Mouse (Mus musculus) MEL (cell line): ENCODE data around the gene Aff3. TPM values are rescaled to one million over a fixed set of nuclear protein-coding genes. Genes with fewer than 3 reads are reported as not detected.

Experiments
- DNase-seq: peaks from one replicate; pipeline ENCODE4 v3.0.0; 2011; ENCODE audit warnings: low read depth, low spot score
- H3K27ac ChIP-seq: 2 replicates; pipeline ENCODE4 v1.5.1; 2012; ENCODE audit warnings: low read depth, mild to moderate bottlenecking, control low read depth, low read length, moderate library complexity; ENCODE audit not compliant: control insufficient read depth
- H3K27me3 ChIP-seq, 2 experiments: fragments of 150-350 bp in 1 of 2; sonication (generic) in 1 of 2; 2 replicates each; pipeline ENCODE4 v1.6.1; 2012; ENCODE audit warnings: low read length in 2 of 2, mild to moderate bottlenecking in 2 of 2, improper control_type of control experiment in 1 of 2, moderate library complexity in 1 of 2; ENCODE audit not compliant: insufficient read depth in 2 of 2, control insufficient read depth in 1 of 2
- H3K36me3 ChIP-seq, 2 experiments: 2 replicates each; pipeline ENCODE4 v1.6.1; 2012 to 2014; ENCODE audit warnings: low read length in 2 of 2, improper control_type of control experiment in 1 of 2, inconsistent platforms in 1 of 2, mild to moderate bottlenecking in 1 of 2; ENCODE audit not compliant: insufficient read depth in 2 of 2, control insufficient read depth in 1 of 2
- H3K4me1 ChIP-seq, 2 experiments: fragments of 150-350 bp in 1 of 2; sonication (generic) in 1 of 2; 2 replicates each; pipeline ENCODE4 v1.6.1; 2012; ENCODE audit warnings: low read length in 2 of 2, improper control_type of control experiment in 1 of 2, mild to moderate bottlenecking in 1 of 2; ENCODE audit not compliant: insufficient read depth in 2 of 2, control insufficient read depth in 1 of 2
- H3K4me3 ChIP-seq, 2 experiments: fragments of 150-350 bp in 1 of 2; sonication (generic) in 1 of 2; 2 replicates each; pipeline ENCODE4 v1.5.1; 2012; ENCODE audit warnings: low read depth in 2 of 2, low read length in 2 of 2, mild to moderate bottlenecking in 2 of 2, moderate library complexity in 2 of 2, control low read depth in 1 of 2, improper control_type of control experiment in 1 of 2; ENCODE audit not compliant: control insufficient read depth in 1 of 2, insufficient read depth in 1 of 2
- H3K79me2 ChIP-seq: 2 replicates; pipeline ENCODE4 v1.6.1; 2012; ENCODE audit warnings: mild to moderate bottlenecking, low read length, moderate library complexity; ENCODE audit not compliant: control insufficient read depth, poor library complexity, insufficient read depth
- H3K9ac ChIP-seq: 2 replicates; pipeline ENCODE4 v1.6.1; 2012; ENCODE audit warnings: low read depth, mild to moderate bottlenecking, control low read depth, low read length, moderate library complexity; ENCODE audit not compliant: control insufficient read depth, poor library complexity, severe bottlenecking
- H3K9me3 ChIP-seq: fragments of 150-350 bp; sonication (generic); replicated peaks from 2 replicates; pipeline ENCODE4 v1.6.1; 2012; ENCODE audit warnings: mild to moderate bottlenecking, low read length, improper control_type of control experiment, moderate library complexity; ENCODE audit not compliant: insufficient read depth
- CHD1 ChIP-seq: IDR thresholded peaks from 2 replicates; pipeline ENCODE4 v1.6.1; 2012; ENCODE audit warnings: low read depth, mild to moderate bottlenecking, inconsistent platforms, low read length, improper control_type of control experiment
- CTCF ChIP-seq, 3 experiments: IDR thresholded peaks in 2 of 3; conservative IDR thresholded peaks in 1 of 3; 2 replicates each; pipeline ENCODE4 v1.5.1; 2011 to 2012; ENCODE audit warnings: low read length in 3 of 3, low read depth in 2 of 3, mild to moderate bottlenecking in 2 of 3, improper control_type of control experiment in 1 of 3, inconsistent platforms in 1 of 3, mixed read lengths in 1 of 3, moderate library complexity in 1 of 3; ENCODE audit not compliant: control insufficient read depth in 1 of 3, insufficient read depth in 1 of 3, poor library complexity in 1 of 3, severe bottlenecking in 1 of 3
- ELF1 ChIP-seq: IDR thresholded peaks from 2 replicates; pipeline ENCODE4 v1.6.1; 2014; ENCODE audit warnings: low read depth, mild to moderate bottlenecking, inconsistent platforms, low read length, improper control_type of control experiment, moderate library complexity
- EP300 ChIP-seq, 2 experiments: IDR thresholded peaks; 2 replicates each; pipeline ENCODE4 v1.6.1; 2011; ENCODE audit warnings: improper control_type of control experiment in 2 of 2, low read length in 2 of 2, low read depth in 1 of 2, mild to moderate bottlenecking in 1 of 2
- ETS1 ChIP-seq: IDR thresholded peaks from 2 replicates; pipeline ENCODE4 v1.6.1; 2012; ENCODE audit warnings: low read depth, mild to moderate bottlenecking, inconsistent platforms, low read length, improper control_type of control experiment, moderate library complexity
- HCFC1 ChIP-seq: IDR thresholded peaks from 2 replicates; pipeline ENCODE4 v1.6.1; 2012; ENCODE audit warnings: low read depth, mild to moderate bottlenecking, inconsistent platforms, low read length, improper control_type of control experiment, moderate library complexity
- MAX ChIP-seq: IDR thresholded peaks from 2 replicates; pipeline ENCODE4 v1.6.1; 2011; ENCODE audit warnings: low read length, improper control_type of control experiment
- MXI1 ChIP-seq: IDR thresholded peaks from 2 replicates; pipeline ENCODE4 v1.6.1; 2011; ENCODE audit warnings: mild to moderate bottlenecking, low read depth, low read length, improper control_type of control experiment
- MYB ChIP-seq: IDR thresholded peaks from 2 replicates; pipeline ENCODE4 v1.6.1; 2011; ENCODE audit warnings: mild to moderate bottlenecking, low read depth, low read length, improper control_type of control experiment
- NRF1 ChIP-seq: IDR thresholded peaks from 2 replicates; pipeline ENCODE4 v1.6.1; 2014; ENCODE audit warnings: low read depth, mild to moderate bottlenecking, inconsistent platforms, low read length, improper control_type of control experiment, moderate library complexity; ENCODE audit not compliant: poor library complexity, insufficient read depth, severe bottlenecking
- POLR2A ChIP-seq, 2 experiments: IDR thresholded peaks; 2 replicates each; pipeline ENCODE4 v1.6.1; 2011 to 2012; ENCODE audit warnings: low read length in 2 of 2, mild to moderate bottlenecking in 2 of 2, control low read depth in 1 of 2, improper control_type of control experiment in 1 of 2, low read depth in 1 of 2, moderate library complexity in 1 of 2; ENCODE audit not compliant: control insufficient read depth in 1 of 2, insufficient read depth in 1 of 2, poor library complexity in 1 of 2
- POLR2AphosphoS2 ChIP-seq: IDR thresholded peaks from 2 replicates; pipeline ENCODE4 v1.6.1; 2011; ENCODE audit warnings: low read length, improper control_type of control experiment
- TAL1 ChIP-seq: IDR thresholded peaks from 2 replicates; pipeline ENCODE4 v1.6.1; 2012; ENCODE audit warnings: mild to moderate bottlenecking, inconsistent platforms, low read length, moderate library complexity, mixed read lengths
- TBP ChIP-seq: IDR thresholded peaks from 2 replicates; pipeline ENCODE4 v1.8.0; 2011; ENCODE audit warnings: low read depth, low read length, improper control_type of control experiment
- TCF12 ChIP-seq: IDR thresholded peaks from 2 replicates; pipeline ENCODE4 v1.6.1; 2014; ENCODE audit warnings: low read depth, mild to moderate bottlenecking, inconsistent platforms, low read length, improper control_type of control experiment, moderate library complexity
- USF1 ChIP-seq: IDR thresholded peaks from 2 replicates; pipeline ENCODE4 v1.6.1; 2014; ENCODE audit warnings: low read depth, mild to moderate bottlenecking, inconsistent platforms, low read length, improper control_type of control experiment, moderate library complexity
- USF2 ChIP-seq, 2 experiments: IDR thresholded peaks; 2 replicates each; pipeline ENCODE4 v1.6.1; 2011 to 2012; ENCODE audit warnings: improper control_type of control experiment in 2 of 2, low read length in 2 of 2, borderline replicate concordance in 1 of 2, inconsistent platforms in 1 of 2, low read depth in 1 of 2, mild to moderate bottlenecking in 1 of 2; ENCODE audit not compliant: insufficient read depth in 1 of 2
- ZC3H11A ChIP-seq: IDR thresholded peaks from 2 replicates; pipeline ENCODE4 v1.6.1; 2012; ENCODE audit warnings: low read depth, mild to moderate bottlenecking, inconsistent platforms, low read length, improper control_type of control experiment
- ZMIZ1 ChIP-seq: IDR thresholded peaks from 2 replicates; pipeline ENCODE4 v1.6.1; 2012; ENCODE audit warnings: low read depth, mild to moderate bottlenecking, inconsistent platforms, low read length, improper control_type of control experiment, moderate library complexity
- polyA plus RNA-seq, 2 experiments: library from polyadenylated mRNA; stranded (reverse) in 1 of 2; unstranded in 1 of 2; fragments of >175 nt in 1 of 2; fragments of >200 nt in 1 of 2; gene quantifications; 2 replicates each; pipeline versions ENCODE4 v1.2.1 to v1.2.4; 2012; ENCODE audit warnings: low replicate concordance in 2 of 2, low read depth in 1 of 2; ENCODE audit not compliant: insufficient read length in 2 of 2, insufficient read depth in 1 of 2, missing spikeins in 1 of 2
- total RNA-seq: library from RNA; depleted of rRNA; stranded (reverse); fragments of 300-350 nt; gene quantifications from 2 replicates; pipeline ENCODE4 v1.2.3, GENCODE M21; 2012

Aff3 gene
- total and polyA plus RNA-seq, 3 experiments = 18.5 to 41.1 (median 25.4) TPM

GRCm38 (mm10) chr1:38621840-38622239 is 42.9 kb downstream of the Aff3 start:
- H3K27ac ChIP-seq = no peak overlapping the region
- H3K36me3 ChIP-seq = peaks cover 9 to 10% of the 10 kb centered on the region in 2 experiments; a peak in 3 of 4 replicates
- peaks cover 3 to 10% of the 10 kb centered on the region in 2 experiments; a peak in 3 of 4 replicates for H3K4me1 ChIP-seq
- no peak overlapping the region for H3K9ac ChIP-seq
- DNase-seq = no peak
- H3K4me3 ChIP-seq = no peak overlapping the region
- TF ChIP-seq EP300 (IDR thresholded peaks at IDR 0.05; ENCODE audit: low read depth in 1 of 2, low read length in 2 of 2) (no peak), ZC3H11A (no peak), MXI1 (no peak), TCF12 (no peak), USF1 (no peak), ELF1 (no peak), CTCF (IDR thresholded peaks at IDR 0.05 in 2 of 3, conservative IDR thresholded peaks at IDR 0.05 in 1 of 3; ENCODE audit: control insufficient read depth in 1 of 3, insufficient read depth in 1 of 3, low read depth in 2 of 3, low read length in 3 of 3, poor library complexity in 1 of 3, severe bottlenecking in 1 of 3) (no peak), TBP (no peak), TAL1 (no peak), HCFC1 (no peak), USF2 (IDR thresholded peaks at IDR 0.05; ENCODE audit: borderline replicate concordance in 1 of 2, insufficient read depth in 1 of 2, low read depth in 1 of 2, low read length in 2 of 2) (no peak), MYB (no peak), POLR2AphosphoS2 (no peak), MAX (no peak), CHD1 (no peak), POLR2A (IDR thresholded peaks at IDR 0.05; ENCODE audit: control insufficient read depth in 1 of 2, insufficient read depth in 1 of 2, low read depth in 1 of 2, low read length in 2 of 2, poor library complexity in 1 of 2) (no peak), NRF1 (no peak), ETS1 (no peak), ZMIZ1 (no peak)
- H3K9me3 ChIP-seq = no peaks in the 10 kb centered on the region
- no peaks in the 10 kb centered on the region for H3K79me2 ChIP-seq
- no peaks in the 10 kb centered on the region for H3K27me3 ChIP-seq

GRCm38 (mm10) chr1:38620401-38620800 is 44.4 kb downstream of the Aff3 start:
- H3K27ac ChIP-seq = no peak overlapping the region
- no peaks in the 10 kb centered on the region for H3K9me3 ChIP-seq
- no peak overlapping the region for H3K9ac ChIP-seq
- H3K4me1 ChIP-seq = peaks cover 3 to 7% of the 10 kb centered on the region in 2 experiments; a peak in 3 of 4 replicates
- no peak overlapping the region for H3K4me3 ChIP-seq
- H3K36me3 ChIP-seq = peaks cover 6 to 9% of the 10 kb centered on the region in 2 experiments; a peak in 3 of 4 replicates
- no peak for TF ChIP-seq ZMIZ1
- no peak for DNase-seq
- no peaks in the 10 kb centered on the region for H3K79me2 ChIP-seq
- H3K27me3 ChIP-seq = no peaks in the 10 kb centered on the region
